Mouse (Mus musculus) hindbrain, embryonic 10.5 days (tissue): ENCODE data around the gene Slx4. TPM values are rescaled to one million over a fixed set of nuclear protein-coding genes. Genes with fewer than 3 reads are reported as not detected.

Source experiments
- DNase-seq: peaks from one replicate; pipeline ENCODE4 v3.0.0-alpha.2; 2017; ENCODE audit warnings: low spot score
- H3K27ac ChIP-seq: fragments of 300-500 bp; sonication (generic); 2 replicates; pipeline ENCODE4 v1.5.1; 2016; ENCODE audit warnings: mild to moderate bottlenecking, moderate library complexity
- H3K27me3 ChIP-seq: fragments of 300-500 bp; sonication (generic); 2 replicates; pipeline ENCODE4 v1.6.1; 2016; ENCODE audit warnings: mild to moderate bottlenecking; ENCODE audit not compliant: poor library complexity, insufficient read depth, severe bottlenecking
- H3K36me3 ChIP-seq: fragments of 300-500 bp; sonication (generic); 2 replicates; pipeline ENCODE4 v1.6.1; 2016; ENCODE audit warnings: mild to moderate bottlenecking, moderate library complexity
- H3K4me1 ChIP-seq: fragments of 300-500 bp; sonication (generic); replicated peaks from 2 replicates; pipeline ENCODE4 v1.6.1; 2016; ENCODE audit warnings: mild to moderate bottlenecking
- H3K4me3 ChIP-seq: fragments of 300-500 bp; sonication (generic); 2 replicates; pipeline ENCODE4 v1.5.1; 2016; ENCODE audit warnings: mild to moderate bottlenecking, moderate library complexity
- H3K9me3 ChIP-seq: fragments of 300-500 bp; sonication (generic); 2 replicates; pipeline ENCODE4 v1.6.1; 2016; ENCODE audit warnings: mild to moderate bottlenecking, moderate library complexity
- WGBS: fragments of 180-500 bp; shearing (Covaris S2); methylation state at CpG from one replicate; pipeline ENCODE4 v1.1.7; 2016; 5-methylcytosine and 5-hydroxymethylcytosine counted together
- polyA plus RNA-seq: library from polyadenylated mRNA; unstranded; fragments of >200 nt; fragmentation: Nextera tagmentation; extraction: Ambion mirVana; gene quantifications from 2 replicates; pipeline ENCODE4 v1.2.1, GENCODE M21; 2016

The Slx4 gene
- 23.6 and 25.8 TPM in 2 replicates for polyA plus RNA-seq

DNA sequence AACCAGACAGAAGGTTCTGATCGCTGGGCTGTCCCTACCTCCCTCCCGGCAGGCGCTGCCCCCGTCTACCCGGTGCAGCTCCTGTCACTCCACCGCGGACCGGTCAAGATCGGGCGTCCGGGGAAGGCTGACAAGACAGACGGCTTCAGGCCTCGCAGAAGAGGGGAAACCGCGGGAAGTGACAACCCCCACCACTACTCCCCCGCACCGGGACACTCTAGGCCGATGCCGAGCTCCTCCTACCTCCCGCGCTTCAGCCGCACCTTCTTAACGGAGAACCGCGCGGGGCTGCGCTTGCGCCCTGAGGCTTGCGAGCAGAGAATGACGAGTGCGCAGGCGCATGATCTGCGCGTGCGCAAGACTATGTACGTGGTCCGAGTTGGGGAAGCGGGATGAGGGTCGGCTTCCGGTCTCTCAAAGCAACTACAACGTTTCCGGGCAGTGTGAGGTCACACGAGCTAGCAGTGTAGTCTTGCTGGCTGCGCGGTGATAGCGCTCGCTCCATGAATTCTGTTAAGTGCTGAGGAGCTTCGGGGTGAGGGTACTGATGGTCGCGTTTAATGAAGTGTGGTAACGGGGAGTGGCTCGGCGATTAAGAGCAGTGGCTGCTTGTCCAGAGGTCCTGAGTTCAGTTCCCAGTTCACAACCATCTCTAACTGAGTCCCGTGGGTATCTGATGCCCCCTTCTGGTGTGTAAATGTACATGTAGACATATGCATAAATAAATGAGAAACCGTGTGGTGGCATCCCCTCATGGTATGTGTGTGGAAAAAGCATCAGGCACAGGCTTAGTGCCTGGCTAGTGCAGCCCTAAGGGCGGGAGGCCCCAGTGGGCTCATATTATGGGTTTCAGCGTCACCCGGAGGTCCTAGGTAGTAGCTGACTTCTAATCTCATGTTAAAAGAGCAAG is at the start of gene Slx4:
TSS of gene Slx4 (minus strand) at position 282 of the 910 bp plus-strand sequence.
- peak; percentile 95 for DNase-seq
- H3K36me3 ChIP-seq, result peaks cover 27% of the 10 kb centered on the region
- H3K27ac ChIP-seq, result peak within 1 kb of the TSS; percentile 91
- H3K9me3 ChIP-seq, result peaks cover 7% of the 10 kb centered on the region; the same call in 1 of the 2 replicates
- peak within 1 kb of the TSS; percentile 93 for H3K4me3 ChIP-seq
- peaks cover 20% of the 10 kb centered on the region for H3K4me1 ChIP-seq
- no peaks in the 10 kb centered on the region for H3K27me3 ChIP-seq
- WGBS, result 1% methylated on average over 58 of the region's 58 CpGs

DNA sequence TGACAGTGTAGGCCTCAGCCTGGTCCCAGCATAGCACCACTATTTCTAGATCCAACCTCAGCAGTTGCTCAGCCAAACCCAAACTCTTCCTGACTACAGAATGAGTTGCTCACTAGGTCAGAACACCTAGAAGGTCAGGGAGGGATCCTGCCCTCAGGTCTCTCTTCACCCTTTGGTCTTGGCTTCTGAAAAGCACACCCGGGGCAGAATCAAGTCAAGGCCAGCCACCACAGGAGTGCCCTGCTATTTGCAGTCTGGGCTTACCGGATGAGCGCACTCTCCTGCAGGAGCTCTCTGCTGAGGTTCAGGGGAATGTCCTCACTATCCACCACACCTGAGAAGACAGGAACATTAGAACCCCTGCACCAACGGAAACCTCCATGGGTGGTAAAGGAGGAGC is 49.0 kb upstream of the Slx4 start:
- Histone ChIP-seq H3K9me3 (no peaks in the 10 kb centered on the region), H3K4me1 (no peaks in the 10 kb centered on the region), H3K4me3 (no peak overlapping the region), H3K27ac (no peak overlapping the region), H3K36me3 (peaks cover 95% of the 10 kb centered on the region), H3K27me3 (no peaks in the 10 kb centered on the region)
- WGBS, result 93% methylated on average over 4 of the region's 4 CpGs
- DNase-seq, result no peak

DNA sequence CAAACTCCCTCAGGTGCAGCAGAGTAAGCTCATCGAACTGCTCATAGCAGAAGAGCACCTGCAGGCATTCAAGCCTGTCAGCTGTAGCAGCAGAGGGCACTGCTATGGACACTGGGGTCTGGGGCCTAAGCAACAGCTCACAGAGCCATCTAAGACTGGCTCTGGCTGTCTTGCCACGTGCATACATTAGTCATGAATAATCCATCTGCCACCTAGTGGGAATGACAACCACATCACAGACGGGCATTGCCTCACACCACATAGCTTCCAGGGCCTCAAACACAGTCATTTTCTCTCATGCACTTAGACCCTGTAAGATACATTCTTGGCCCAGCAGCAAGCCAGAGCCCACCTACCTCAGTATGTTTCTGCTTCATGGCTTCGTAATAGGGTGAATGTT is 42.0 kb upstream of the Slx4 start:
- Histone ChIP-seq H3K36me3 (peaks cover 100% of the 10 kb centered on the region), H3K9me3 (no peaks in the 10 kb centered on the region), H3K4me3 (no peak overlapping the region), H3K4me1 (no peaks in the 10 kb centered on the region), H3K27me3 (no peaks in the 10 kb centered on the region), H3K27ac (no peak overlapping the region)
- 93% methylated on average over 4 of the region's 4 CpGs for WGBS
- no peak for DNase-seq

DNA sequence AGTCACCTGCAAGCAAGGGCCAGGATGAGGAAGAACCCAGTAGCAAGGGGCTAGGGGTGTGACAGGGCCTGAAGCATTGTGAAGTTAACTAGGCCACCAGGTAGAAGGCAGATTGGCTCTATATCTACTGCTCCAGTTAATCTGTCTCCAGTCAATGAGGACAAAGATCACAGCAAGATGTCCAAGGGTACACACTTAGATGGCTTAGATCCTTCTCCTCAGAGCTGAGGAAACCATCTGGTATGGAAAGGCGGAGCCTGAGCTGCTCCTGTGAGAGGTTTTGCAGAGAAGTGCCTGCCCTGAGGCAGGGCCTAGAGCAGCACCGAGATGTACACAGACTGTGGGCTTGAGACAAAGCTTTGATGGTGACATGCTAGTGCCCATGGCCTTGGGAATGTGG is 40.5 kb upstream of the Slx4 start:
- Histone ChIP-seq H3K36me3 (peaks cover 100% of the 10 kb centered on the region), H3K4me1 (no peaks in the 10 kb centered on the region), H3K9me3 (no peaks in the 10 kb centered on the region), H3K27ac (no peak overlapping the region), H3K4me3 (no peak overlapping the region), H3K27me3 (no peaks in the 10 kb centered on the region)
- WGBS, result 92% methylated on average over 2 of the region's 2 CpGs
- no peak for DNase-seq

DNA sequence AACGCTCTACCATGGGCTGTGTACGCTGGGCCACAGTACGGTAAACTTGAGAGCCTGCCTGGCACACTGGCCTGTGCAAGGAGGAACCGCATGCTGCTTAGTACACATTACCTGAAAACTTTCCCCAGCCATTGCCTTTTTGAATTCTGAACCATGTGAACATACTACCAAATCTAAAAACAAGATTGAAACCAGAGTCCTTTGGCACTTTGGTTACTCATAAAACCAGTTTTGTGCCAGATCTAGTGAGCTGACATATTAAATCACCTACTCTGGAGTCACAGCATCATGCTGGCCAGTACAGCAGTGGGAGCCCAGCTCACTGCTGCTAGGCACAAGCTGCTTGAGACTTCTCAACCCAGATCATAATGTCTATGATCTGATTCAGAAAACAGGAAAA is 38.1 kb upstream of the Slx4 start:
- no peaks in the 10 kb centered on the region for H3K4me1 ChIP-seq
- DNase-seq, result no peak
- 94% methylated on average over 4 of the region's 4 CpGs for WGBS
- H3K27ac ChIP-seq, result no peak overlapping the region
- no peaks in the 10 kb centered on the region for H3K27me3 ChIP-seq
- peaks cover 100% of the 10 kb centered on the region for H3K36me3 ChIP-seq
- H3K4me3 ChIP-seq, result no peak overlapping the region
- H3K9me3 ChIP-seq, result no peaks in the 10 kb centered on the region

DNA sequence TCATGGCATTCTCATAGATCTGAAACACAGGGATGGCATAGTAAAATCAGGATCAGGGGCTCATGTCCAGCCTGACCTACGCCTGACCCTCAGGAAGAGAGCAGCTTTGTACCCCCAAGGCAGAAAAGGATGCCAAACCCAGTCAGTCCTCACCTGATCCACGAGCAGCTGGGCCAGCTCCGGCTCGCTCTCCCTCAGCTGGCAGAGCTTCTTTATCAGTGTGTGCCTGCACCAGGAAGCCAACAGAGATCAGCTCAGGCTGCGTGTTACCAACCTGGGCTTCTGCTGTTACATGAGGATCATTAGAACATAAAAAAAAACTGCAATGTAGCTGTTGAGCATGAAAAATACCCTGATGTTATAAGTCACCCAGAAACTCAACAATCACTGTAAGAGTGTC is 36.6 kb upstream of the Slx4 start:
- no peak for DNase-seq
- Histone ChIP-seq H3K9me3 (no peaks in the 10 kb centered on the region), H3K36me3 (peaks cover 90% of the 10 kb centered on the region), H3K27ac (no peak overlapping the region), H3K4me1 (no peaks in the 10 kb centered on the region), H3K27me3 (no peaks in the 10 kb centered on the region), H3K4me3 (no peak overlapping the region)
- 93% methylated on average over 5 of the region's 5 CpGs for WGBS

DNA sequence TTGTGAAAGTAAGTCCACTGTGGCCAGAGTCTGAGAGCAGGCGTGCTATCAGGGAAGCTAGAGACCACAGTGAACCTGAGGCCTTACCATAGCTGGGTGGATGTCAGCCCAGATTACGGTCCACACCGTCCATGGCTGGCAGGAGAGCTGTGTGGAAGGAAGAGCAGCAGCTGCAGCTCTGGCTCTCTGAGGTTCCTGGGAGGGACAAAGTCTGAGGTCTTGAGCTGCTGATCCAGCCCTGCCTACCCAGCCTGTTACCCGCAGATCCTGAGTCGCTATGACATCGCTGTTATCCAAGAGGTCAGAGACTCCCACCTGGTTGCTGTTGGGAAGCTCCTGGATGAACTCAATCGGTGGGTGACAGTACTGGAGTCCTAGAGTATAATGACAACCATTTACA is 34.1 kb upstream of the Slx4 start:
- Histone ChIP-seq H3K36me3 (peaks cover 65% of the 10 kb centered on the region), H3K4me1 (no peaks in the 10 kb centered on the region), H3K4me3 (no peak overlapping the region), H3K9me3 (no peaks in the 10 kb centered on the region), H3K27me3 (no peaks in the 10 kb centered on the region), H3K27ac (no peak overlapping the region)
- DNase-seq, result no peak
- WGBS, result 94% methylated on average over 7 of the region's 7 CpGs

DNA sequence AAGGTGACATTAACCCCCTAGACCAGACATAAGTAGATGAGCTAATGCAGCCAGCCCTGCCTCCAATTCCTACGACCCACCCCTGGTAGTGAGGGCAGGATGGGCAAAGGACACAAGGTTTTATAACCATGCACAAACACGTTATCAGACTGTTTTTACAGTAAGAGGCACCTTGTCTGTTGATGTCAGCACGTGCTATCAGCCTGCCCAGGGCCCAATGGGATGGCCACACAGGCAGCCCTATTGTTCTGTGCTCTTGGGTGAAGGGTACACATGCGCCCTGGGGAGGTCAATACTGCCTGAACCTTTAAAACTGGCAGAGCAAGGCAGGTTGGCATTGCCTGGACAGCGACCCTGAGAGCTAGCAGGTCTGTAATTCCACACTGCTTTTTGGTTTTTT is 33.2 kb upstream of the Slx4 start, which contains the start of gene Dnase1:
TSS of gene Dnase1 (plus strand) at position 136 of the 400 bp plus-strand sequence.
- Histone ChIP-seq H3K27ac (no peak within 1 kb of the TSS), H3K36me3 (peaks cover 56% of the 10 kb centered on the region)
- 86% methylated on average over 5 of the region's 5 CpGs for WGBS

DNA sequence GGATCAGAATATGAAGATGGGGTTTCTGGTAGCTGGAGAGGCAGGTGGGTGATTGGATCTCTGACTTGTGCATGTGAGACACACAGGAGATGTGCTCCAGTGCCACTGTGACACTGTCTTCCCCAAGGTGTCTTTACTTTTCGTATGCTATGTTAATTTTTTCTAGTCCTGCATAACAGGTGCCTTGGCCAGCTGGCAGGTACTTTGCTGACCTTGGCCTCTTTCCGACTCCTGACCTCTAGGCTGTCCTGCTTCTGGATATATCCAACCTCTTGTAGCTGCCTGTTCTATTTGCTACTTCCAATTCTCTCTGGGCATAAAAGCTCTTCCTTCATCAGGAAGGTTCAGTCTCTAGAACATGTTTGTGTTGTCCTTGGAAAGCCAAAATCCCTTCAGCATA is 32.0 kb upstream of the Slx4 start:
- no peak overlapping the region for H3K4me3 ChIP-seq
- no peaks in the 10 kb centered on the region for H3K27me3 ChIP-seq
- 88% methylated on average over 2 of the region's 2 CpGs for WGBS
- H3K36me3 ChIP-seq, result peaks cover 44% of the 10 kb centered on the region
- H3K27ac ChIP-seq, result no peak overlapping the region
- H3K9me3 ChIP-seq, result no peaks in the 10 kb centered on the region
- H3K4me1 ChIP-seq, result no peaks in the 10 kb centered on the region
- DNase-seq, result no peak

More for the DNA sequence above, 33.2 kb upstream of the Slx4 start, which contains the start of gene Dnase1:
- no peaks in the 10 kb centered on the region for H3K4me1 ChIP-seq
- DNase-seq, result no peak
- no peak within 1 kb of the TSS for H3K4me3 ChIP-seq
- H3K9me3 ChIP-seq, result no peaks in the 10 kb centered on the region
- H3K27me3 ChIP-seq, result no peaks in the 10 kb centered on the region

DNA sequence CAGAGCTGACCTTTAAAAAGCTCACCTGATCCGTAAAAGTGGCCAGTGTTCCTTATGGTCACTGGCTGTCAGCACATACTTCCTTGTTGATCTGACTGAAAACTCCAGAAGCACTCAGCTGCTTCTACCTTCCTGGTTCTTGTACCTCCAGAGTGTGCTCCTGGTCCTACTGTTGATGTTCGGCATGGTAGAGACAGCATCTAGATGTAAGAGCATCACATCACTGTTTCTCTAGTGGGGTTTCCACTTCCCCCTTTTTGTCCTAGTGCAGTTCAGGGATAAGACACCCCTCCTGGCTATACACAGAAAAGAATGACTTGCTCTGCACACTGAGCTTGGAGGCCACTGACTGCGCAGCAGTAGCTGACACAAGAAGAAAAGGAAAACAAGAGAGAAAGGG is 30.9 kb upstream of the Slx4 start:
- Histone ChIP-seq H3K27me3 (no peaks in the 10 kb centered on the region), H3K9me3 (no peaks in the 10 kb centered on the region), H3K36me3 (peaks cover 33% of the 10 kb centered on the region), H3K4me1 (no peaks in the 10 kb centered on the region), H3K4me3 (no peak overlapping the region), H3K27ac (no peak overlapping the region)
- DNase-seq, result no peak
- 81% methylated on average over 3 of the region's 3 CpGs for WGBS

DNA sequence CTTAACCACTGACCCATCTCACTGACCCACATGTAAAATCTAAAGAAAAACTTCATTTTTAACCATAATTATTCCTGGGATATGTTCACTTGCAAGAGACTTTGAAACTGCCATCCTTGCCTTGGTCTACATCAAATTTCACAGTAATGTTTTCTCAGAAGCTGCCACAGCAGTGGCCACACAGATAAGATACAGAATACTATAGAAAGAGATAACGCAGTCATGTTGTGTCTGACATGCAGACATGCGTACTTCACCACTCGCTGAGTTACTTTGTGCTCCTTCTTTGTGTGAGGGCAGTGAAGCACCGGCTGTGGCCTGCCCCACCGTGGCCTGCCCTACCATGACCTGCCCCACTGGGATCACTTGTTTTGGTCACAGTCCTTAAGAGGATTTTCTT is 30.4 kb upstream of the Slx4 start:
- no peaks in the 10 kb centered on the region for H3K9me3 ChIP-seq
- 59% methylated on average over 5 of the region's 5 CpGs for WGBS
- H3K4me3 ChIP-seq, result no peak overlapping the region
- H3K4me1 ChIP-seq, result no peaks in the 10 kb centered on the region
- no peaks in the 10 kb centered on the region for H3K27me3 ChIP-seq
- DNase-seq, result no peak
- H3K36me3 ChIP-seq, result peaks cover 28% of the 10 kb centered on the region
- H3K27ac ChIP-seq, result no peak overlapping the region

DNA sequence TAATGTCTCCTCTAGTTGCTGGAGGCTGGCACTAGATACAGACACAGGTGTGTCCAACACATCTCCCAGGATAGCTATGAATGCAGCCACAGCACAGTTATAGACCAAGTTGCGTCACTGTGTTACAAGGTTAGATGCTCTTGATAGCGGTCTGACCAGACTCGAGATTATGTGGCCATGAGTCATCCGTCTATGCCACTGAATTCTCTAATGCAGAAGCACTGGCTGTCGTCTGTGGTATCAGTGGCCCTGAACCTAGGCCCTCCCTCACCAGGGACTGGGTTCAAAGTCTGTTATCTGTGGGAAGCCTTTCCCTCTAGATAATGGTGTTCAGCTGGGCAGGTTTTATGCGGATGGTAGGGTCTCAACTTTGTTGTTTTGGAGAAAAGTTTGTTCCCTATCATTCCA is 28.8 kb upstream of the Slx4 start:
- Histone ChIP-seq H3K27me3 (no peaks in the 10 kb centered on the region), H3K9me3 (peaks cover 7% of the 10 kb centered on the region; the same call in 1 of the 2 replicates), H3K4me3 (no peak overlapping the region), H3K4me1 (no peaks in the 10 kb centered on the region), H3K36me3 (peaks cover 12% of the 10 kb centered on the region), H3K27ac (no peak overlapping the region)
- WGBS, result 91% methylated on average over 6 of the region's 6 CpGs
- DNase-seq, result no peak

DNA sequence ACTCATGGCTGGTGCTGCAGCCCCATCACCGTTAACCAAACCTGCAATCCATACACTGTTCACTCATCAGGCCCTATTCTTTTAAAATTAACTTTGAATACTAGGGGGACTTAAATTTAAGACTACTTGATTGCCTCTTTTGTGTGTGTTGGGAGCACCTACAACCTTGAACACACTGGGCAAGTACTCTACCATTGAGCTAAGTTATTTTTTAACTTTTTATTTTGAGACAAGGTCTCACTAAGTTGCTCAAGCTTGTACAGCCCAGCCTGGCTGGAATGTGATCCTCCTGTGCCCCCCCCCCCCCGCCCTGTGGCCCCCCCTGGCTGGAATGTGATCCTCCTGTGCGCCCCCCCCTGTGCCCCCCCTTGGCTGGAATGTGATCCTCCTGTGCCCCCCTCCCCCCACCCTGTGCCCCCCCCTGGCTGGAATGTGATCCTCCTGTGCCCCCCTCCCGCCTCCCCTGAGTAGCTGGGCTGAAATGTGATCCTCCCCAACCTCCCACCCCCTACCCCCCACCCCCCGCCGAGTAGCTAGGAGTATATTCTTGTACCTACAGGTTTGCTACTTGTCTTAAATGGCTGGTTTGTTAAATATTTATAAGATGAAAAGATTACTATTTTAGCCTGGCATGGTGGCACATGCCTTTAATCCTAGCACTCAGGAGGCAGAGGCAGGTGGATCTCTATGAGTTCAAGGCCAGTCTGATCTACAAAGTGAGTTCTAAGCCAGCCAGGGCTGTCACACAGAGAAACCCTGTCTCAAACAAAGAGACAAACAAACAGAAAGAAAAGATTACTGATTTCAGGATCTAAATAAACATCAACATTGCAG is 28.1 kb upstream of the Slx4 start:
- no peaks in the 10 kb centered on the region for H3K27me3 ChIP-seq
- DNase-seq, result no peak
- no peak overlapping the region for H3K27ac ChIP-seq
- peaks cover 5% of the 10 kb centered on the region for H3K36me3 ChIP-seq
- H3K4me3 ChIP-seq, result no peak overlapping the region
- no peaks in the 10 kb centered on the region for H3K4me1 ChIP-seq
- WGBS, result 64% methylated on average over 6 of the region's 6 CpGs
- peaks cover 7% of the 10 kb centered on the region; the same call in 1 of the 2 replicates for H3K9me3 ChIP-seq
